Mouse (Mus musculus) adrenal gland (tissue): ENCODE results near the gene Galns.

Source experiments
- intact Hi-C: fragments of 180-260 bp; cut with DNase I; formaldehyde crosslinking; loops from one replicate; pipeline ENCODE4 v1.15.1; 2025
- microRNA-seq, 2 experiments: library from miRNA; unstranded; fragments of <30 nt; microRNA quantifications; one replicate each; pipeline ENCODE4; 2019

Gene Galns

GRCm38 (mm10) chr8:122547815-122548214 lies 63.4 kb downstream of the Galns start:
- intact Hi-C loops: no loop called here

- intact Hi-C loops: no loop called here
These were observed 64.3 kb downstream of the Galns start for GRCm38 (mm10) chr8:122546811-122547453.

GRCm38 (mm10) chr8:122546066-122546755 lies 65.1 kb downstream of the Galns start:
- intact Hi-C loops: no loop called here

- intact Hi-C loops: no loop called here
These were observed 67.1 kb downstream of the Galns start for GRCm38 (mm10) chr8:122544138-122544537.

GRCm38 (mm10) chr8:122538310-122539076 lies 72.8 kb downstream of the Galns start:
- intact Hi-C loops: no loop called here

GRCm38 (mm10) chr8:122537812-122538211 lies 73.5 kb downstream of the Galns start:
- intact Hi-C loops: no loop called here

- intact Hi-C loops: no loop called here
These were observed 74.2 kb downstream of the Galns start for GRCm38 (mm10) chr8:122537033-122537432.

- intact Hi-C loops: no loop called here
These were observed 80.0 kb downstream of the Galns start for GRCm38 (mm10) chr8:122531312-122531711.

GRCm38 (mm10) chr8:122529159-122529558 lies 82.1 kb downstream of the Galns start:
- intact Hi-C loops: no loop called here

Small RNA genes within 50 kb of the gene (microRNA-seq; reads per million reads assigned to microRNA genes)
- gene Mir6396: 0 reads per million in 2 experiments
